In genomic region chr15:86971436-86971835, GRCm38 (mm10) we compare ENCODE assay signal across 27 mouse cellular contexts.
DNase-seq lines count a peak whose midpoint lies in the region; ATAC-seq lines count a peak whose summit lies in the region.
"Had no signal": no experiment of that assay in that cellular context is flagged by ENCODE, and none has a peak within 500 bp of the region (broad histone marks: within the 10 kb centered on the region; RNA-seq: fewer than 3 reads in every experiment).

No protein-coding gene starts in this region.

- no peaks in the 10 kb centered on the region for H3K4me1 ChIP-seq in heart, embryonic 12.5 days (replicated peaks)
- H3K4me1 ChIP-seq in embryonic facial prominence, embryonic 10.5 days = no peaks in the 10 kb centered on the region
- H3K4me1 ChIP-seq: embryonic facial prominence, embryonic 13.5 days; forebrain, embryonic 12.5 days; forebrain, embryonic 15.5 days had no signal

- no peaks in the 10 kb centered on the region for H3K27me3 ChIP-seq in heart, embryonic 12.5 days (replicated peaks)
- no peaks in the 10 kb centered on the region for H3K27me3 ChIP-seq in embryonic facial prominence, embryonic 10.5 days (replicated peaks; ENCODE audit: low read depth, poor library complexity, severe bottlenecking)
- H3K27me3 ChIP-seq: CH12.LX; embryonic facial prominence, embryonic 13.5 days; forebrain, embryonic 12.5 days; forebrain, embryonic 15.5 days; Patski had no signal

- no peak overlapping the region for H3K9ac ChIP-seq in heart, embryonic 12.5 days
- H3K9ac ChIP-seq: embryonic facial prominence, embryonic 13.5 days; forebrain, embryonic 12.5 days; forebrain, embryonic 15.5 days; hindbrain, embryonic 14.5 days had no signal

- 49% methylated on average over 2 of the region's 2 CpGs for WGBS in heart, embryonic 12.5 days
- WGBS in embryonic facial prominence, embryonic 10.5 days = 92% methylated on average over 2 of the region's 2 CpGs

- DNase-seq in heart, adult 18-20 months = peak; percentile 64 to 77
- peak; percentile 48 to 68 for DNase-seq in heart, adult 9 months (ENCODE audit: low spot score in 2 of 2)
- peak; percentile 1 for DNase-seq in heart, postnatal 25 days (ENCODE audit: low spot score)
- no peak for DNase-seq in embryonic facial prominence, embryonic 10.5 days (ENCODE audit: low spot score)
- DNase-seq in gastrocnemius, adult 18-20 months (ENCODE audit: low spot score) = no peak
- DNase-seq: adrenal gland, postnatal 10 days; adrenal gland, postnatal 36 days; B cell, adult 2 months; cerebellum, adult 18-20 months; cerebellum, adult 9-10 months; cerebellum, postnatal 14 days; gastrocnemius, adult 2 months; gastrocnemius, postnatal 25 days; kidney, adult 2 months had no signal

- no peak overlapping the region for H3K4me3 ChIP-seq in heart, embryonic 12.5 days
- H3K4me3 ChIP-seq in embryonic facial prominence, embryonic 10.5 days = no peak overlapping the region
- H3K4me3 ChIP-seq: embryonic facial prominence, embryonic 13.5 days; erythroblast, embryonic 14.5 days; forebrain, embryonic 12.5 days; forebrain, embryonic 15.5 days; gastrocnemius, adult 2 months had no signal

- 0 out of 2 replicates have a peak, but pooled peaks cover 4% of the 10 kb centered on the region for H3K9me3 ChIP-seq in heart, embryonic 12.5 days (replicated peaks)
- H3K9me3 ChIP-seq in embryonic facial prominence, embryonic 10.5 days = no peaks in the 10 kb centered on the region
- H3K9me3 ChIP-seq: forebrain, embryonic 12.5 days; forebrain, embryonic 15.5 days had no signal

- no peak for ATAC-seq in heart, embryonic 12.5 days (ENCODE audit: insufficient number of reproducible peaks, low FRiP score)
- no peak for ATAC-seq in frontal cortex, adult (ENCODE audit: low TSS enrichment)
- ATAC-seq: forebrain, embryonic 15.5 days; hindbrain, postnatal 0 days; inflammation-experienced regulatory T-cells, adult 6 months; intestine, embryonic 16.5 days; Patski had no signal

- no peak overlapping the region for H3K4me2 ChIP-seq in heart, embryonic 12.5 days
- H3K4me2 ChIP-seq: embryonic facial prominence, embryonic 13.5 days; forebrain, embryonic 12.5 days; forebrain, embryonic 15.5 days; hindbrain, embryonic 14.5 days had no signal

- H3K36me3 ChIP-seq in heart, embryonic 12.5 days = no peaks in the 10 kb centered on the region
- H3K36me3 ChIP-seq in embryonic facial prominence, embryonic 10.5 days (replicated peaks) = no peaks in the 10 kb centered on the region
- H3K36me3 ChIP-seq: embryonic facial prominence, embryonic 13.5 days; forebrain, embryonic 12.5 days; forebrain, embryonic 15.5 days; G1E had no signal

- intact Hi-C loops in heart, postnatal 25 days (cut with DNase I) = no loop called here

- H3K27ac ChIP-seq in heart, embryonic 12.5 days (ENCODE audit: poor library complexity, severe bottlenecking) = no peak overlapping the region
- H3K27ac ChIP-seq in embryonic facial prominence, embryonic 10.5 days (replicated peaks) = no peak overlapping the region
- H3K27ac ChIP-seq: embryonic facial prominence, embryonic 13.5 days; forebrain, embryonic 12.5 days; forebrain, embryonic 15.5 days; gastrocnemius, adult 2 months; hindbrain, embryonic 14.5 days; hindbrain, postnatal 0 days had no signal

Comparison
In these comparisons a context has a peak if more than half of its experiments do, and no peak if none do; other contexts are left out.
1. DNase-seq: peak in heart, adult 18-20 months (2 of 2), heart, adult 9 months (2 of 2) and heart, postnatal 25 days (single experiment); none in embryonic facial prominence, embryonic 10.5 days (single experiment) and gastrocnemius, adult 18-20 months (single experiment).